Mouse (Mus musculus): Measurements from ENCODE around the gene Nfs1. TPM values are rescaled to one million over a fixed set of nuclear protein-coding genes. Genes with fewer than 3 reads are reported as not detected.

Nfs1 gene
- total and polyA plus RNA-seq, 2 experiments from 2014 or later: 34.5 to 34.9 TPM

DNA sequence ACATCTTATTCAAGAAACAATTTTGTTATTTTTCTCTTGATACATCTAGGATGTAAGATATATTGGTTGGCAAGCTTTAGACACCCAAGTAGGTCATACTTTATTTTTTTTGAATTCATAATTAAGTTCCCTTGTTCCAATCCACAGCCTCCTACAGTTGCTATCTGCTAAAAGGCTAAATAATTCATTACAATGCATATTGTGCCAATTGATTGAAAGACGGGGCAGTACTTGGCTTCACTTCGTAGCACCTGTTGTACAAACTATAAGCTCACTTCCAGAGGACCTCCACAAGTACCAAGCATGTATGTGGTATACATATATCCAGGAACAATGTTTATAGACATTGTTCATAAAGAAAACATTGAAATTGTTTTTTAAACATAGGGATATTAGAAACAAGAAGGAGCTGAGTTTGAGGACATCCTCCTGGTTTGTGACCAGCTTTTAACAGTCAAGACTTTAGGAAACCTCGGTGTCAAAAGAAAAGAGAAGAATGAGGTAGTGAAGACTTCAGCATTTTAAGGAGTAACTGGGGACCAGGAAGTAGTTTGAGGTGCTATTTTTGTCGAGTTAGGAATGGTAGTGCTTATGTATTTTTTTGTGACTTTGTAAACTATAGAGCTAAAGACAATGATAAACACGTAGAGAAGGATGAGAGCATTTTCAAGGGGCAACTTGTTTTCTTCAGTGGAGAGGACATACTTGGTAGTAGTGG lies 2.4 kb upstream of the Nfs1 start:
- ATAC-seq (ENCODE audit: low FRiP score) (no peak), DNase-seq (ENCODE audit: low spot score) (peak; percentile 5)
- Histone ChIP-seq H3K27ac (ENCODE audit: low read depth, low read length) (no peak overlapping the region), H3K4me2 (ENCODE audit: low read depth, low read length, poor library complexity, severe bottlenecking) (no peak overlapping the region), H3K36me3 (ENCODE audit: insufficient read depth, low read length) (peaks cover 7% of the 10 kb centered on the region; the same call in 1 of the 2 replicates), H3K9ac (replicated peaks; ENCODE audit: low read length, poor library complexity, severe bottlenecking) (no peak overlapping the region), H3K9me3 (ENCODE audit: low read length) (no peaks in the 10 kb centered on the region), H3K4me1 (ENCODE audit: insufficient read depth, low read length) (no peaks in the 10 kb centered on the region), H3K27me3 (ENCODE audit: insufficient read depth, low read length) (no peaks in the 10 kb centered on the region), H3K4me3 (ENCODE audit: low read depth, low read length) (no peak overlapping the region)
- 68% methylated on average over 5 of the region's 5 CpGs for WGBS
- no peak for TF ChIP-seq CTCF (IDR thresholded peaks at IDR 0.05)

DNA sequence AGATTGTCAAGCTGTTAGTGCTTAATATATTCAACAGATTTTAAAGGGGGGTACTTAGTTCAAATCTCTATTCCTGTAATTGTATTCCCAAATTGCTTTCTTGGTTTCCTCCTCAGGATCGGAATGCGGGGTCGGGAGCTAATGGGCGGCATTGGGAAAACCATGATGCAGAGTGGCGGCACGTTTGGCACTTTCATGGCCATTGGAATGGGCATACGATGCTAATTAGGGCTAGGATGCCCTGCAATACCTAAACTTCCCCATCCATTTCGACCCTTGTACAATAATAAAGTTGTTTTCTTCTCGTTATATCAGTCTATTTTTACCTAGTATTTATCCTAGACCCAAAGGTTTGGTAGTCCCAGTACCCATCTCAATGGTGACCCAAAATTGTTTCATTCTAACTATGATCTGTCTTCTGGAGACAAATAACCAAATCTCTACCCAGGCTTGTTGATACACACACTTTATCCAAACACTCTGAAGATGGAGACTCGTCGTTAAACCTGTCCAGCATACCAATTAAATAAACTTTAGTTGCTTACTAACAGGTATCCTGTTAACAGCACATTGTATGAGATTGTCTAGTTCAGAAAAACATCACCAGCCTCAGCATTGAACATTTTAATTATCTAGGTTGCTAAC lies 1.6 kb upstream of the Nfs1 start:
- Histone ChIP-seq H3K9ac (replicated peaks; ENCODE audit: low read length, poor library complexity, severe bottlenecking) (no peak overlapping the region), H3K36me3 (ENCODE audit: insufficient read depth, low read length) (peaks cover 7% of the 10 kb centered on the region), H3K4me3 (ENCODE audit: low read depth, low read length) (no peak overlapping the region), H3K9me3 (ENCODE audit: low read length) (no peaks in the 10 kb centered on the region), H3K4me2 (ENCODE audit: low read depth, low read length, poor library complexity, severe bottlenecking) (no peak overlapping the region), H3K27me3 (ENCODE audit: insufficient read depth, low read length) (no peaks in the 10 kb centered on the region), H3K27ac (ENCODE audit: low read depth, low read length) (no peak overlapping the region), H3K4me1 (ENCODE audit: insufficient read depth, low read length) (no peaks in the 10 kb centered on the region)
- WGBS: 66% methylated on average over 11 of the region's 11 CpGs
- DNase-seq (ENCODE audit: low spot score) (no peak), ATAC-seq (ENCODE audit: low FRiP score) (no peak)
- no peak for TF ChIP-seq CTCF (IDR thresholded peaks at IDR 0.05)

DNA sequence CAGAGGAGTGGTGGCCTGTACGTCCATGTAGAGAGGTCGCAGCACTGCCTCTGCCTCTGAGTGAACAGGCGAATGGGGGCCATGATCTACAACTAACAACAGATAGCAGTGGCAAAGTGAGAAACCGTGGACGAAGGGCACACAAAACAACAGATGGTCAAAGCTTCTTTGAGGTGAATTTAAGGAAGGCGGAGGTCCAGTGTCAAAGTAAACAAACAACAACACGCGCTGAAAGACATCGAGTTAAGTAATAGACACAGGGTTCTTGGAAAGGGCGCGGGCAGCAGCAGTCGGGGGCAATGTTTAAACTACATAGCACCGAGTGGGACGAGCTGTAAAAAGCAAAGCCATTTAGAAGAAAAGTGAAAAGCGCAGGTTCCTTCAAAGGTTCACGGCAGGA lies 619 bp downstream of the Nfs1 start:
- peak overlapping the region; percentile 76 for H3K4me3 ChIP-seq (ENCODE audit: low read depth, low read length)
- DNase-seq (ENCODE audit: low spot score): no peak
- no peaks in the 10 kb centered on the region for H3K9me3 ChIP-seq (ENCODE audit: low read length)
- ATAC-seq (ENCODE audit: low FRiP score): no peak
- H3K9ac ChIP-seq (replicated peaks; ENCODE audit: low read length, poor library complexity, severe bottlenecking): peak overlapping the region; percentile 84
- H3K36me3 ChIP-seq (ENCODE audit: insufficient read depth, low read length): no peaks in the 10 kb centered on the region; the same call in 1 of the 2 replicates
- no peaks in the 10 kb centered on the region for H3K4me1 ChIP-seq (ENCODE audit: insufficient read depth, low read length)
- no peaks in the 10 kb centered on the region for H3K27me3 ChIP-seq (ENCODE audit: insufficient read depth, low read length)
- peak overlapping the region; percentile 61 for H3K4me2 ChIP-seq (ENCODE audit: low read depth, low read length, poor library complexity, severe bottlenecking)
- peak overlapping the region; percentile 88 for H3K27ac ChIP-seq (ENCODE audit: low read depth, low read length)
- no peak for TF ChIP-seq CTCF (IDR thresholded peaks at IDR 0.05)
- WGBS: 3% methylated on average over 16 of the region's 16 CpGs

DNA sequence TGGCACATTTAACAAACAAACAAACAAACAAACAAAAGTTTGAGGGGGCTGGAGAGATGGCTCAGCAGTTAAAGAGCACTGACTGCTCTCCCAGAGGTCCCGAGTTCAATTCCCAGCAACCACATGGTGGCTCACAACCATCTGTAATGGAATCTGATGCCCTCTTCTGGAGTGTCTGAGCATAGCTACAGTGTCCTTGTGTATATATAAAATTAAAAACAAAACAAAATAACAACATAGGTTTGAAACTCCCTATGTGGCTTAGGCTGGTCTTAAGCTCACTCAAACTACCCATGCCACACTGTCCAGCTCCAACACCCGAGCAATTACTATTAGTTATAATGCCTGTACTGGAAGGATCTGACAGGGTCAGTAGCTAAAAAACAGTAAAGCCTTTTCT lies 1.2 kb downstream of the Nfs1 start:
- Histone ChIP-seq H3K9ac (replicated peaks; ENCODE audit: low read length, poor library complexity, severe bottlenecking) (no peak overlapping the region), H3K9me3 (ENCODE audit: low read length) (no peaks in the 10 kb centered on the region), H3K4me1 (ENCODE audit: insufficient read depth, low read length) (no peaks in the 10 kb centered on the region), H3K4me2 (ENCODE audit: low read depth, low read length, poor library complexity, severe bottlenecking) (peak overlapping the region; percentile 61), H3K36me3 (ENCODE audit: insufficient read depth, low read length) (no peaks in the 10 kb centered on the region; the same call in 1 of the 2 replicates), H3K27ac (ENCODE audit: low read depth, low read length) (no peak overlapping the region), H3K27me3 (ENCODE audit: insufficient read depth, low read length) (no peaks in the 10 kb centered on the region), H3K4me3 (ENCODE audit: low read depth, low read length) (peak overlapping the region; percentile 76)
- no peak for DNase-seq (ENCODE audit: low spot score)
- WGBS: 84% methylated on average over 2 of the region's 2 CpGs
- peak; percentile 38 for TF ChIP-seq CTCF (IDR thresholded peaks at IDR 0.05)
- no peak for ATAC-seq (ENCODE audit: low FRiP score)

DNA sequence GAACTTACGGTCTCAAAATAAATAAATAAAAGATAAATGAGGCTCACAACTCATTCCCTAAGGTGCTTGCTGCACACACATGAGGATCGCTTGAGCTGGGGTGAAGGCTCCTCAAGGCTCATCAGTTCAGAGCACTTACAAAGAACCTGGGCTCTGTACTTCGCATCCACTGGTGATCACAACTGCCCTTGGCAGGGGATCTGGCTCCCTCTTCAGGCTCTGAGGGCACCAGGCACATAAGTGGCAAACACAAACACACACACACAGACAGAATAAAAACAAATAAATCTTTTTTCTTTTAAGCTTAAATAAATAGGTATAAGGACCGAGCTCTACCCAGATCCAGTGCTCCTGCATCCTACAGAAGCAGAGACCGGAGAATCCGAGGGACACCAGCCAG lies 8.3 kb downstream of the Nfs1 start:
- peak; percentile 38 for TF ChIP-seq CTCF (IDR thresholded peaks at IDR 0.05)
- H3K27me3 ChIP-seq (ENCODE audit: insufficient read depth, low read length): no peaks in the 10 kb centered on the region
- H3K27ac ChIP-seq (ENCODE audit: low read depth, low read length): no peak overlapping the region
- H3K9ac ChIP-seq (replicated peaks; ENCODE audit: low read length, poor library complexity, severe bottlenecking): no peak overlapping the region
- no peaks in the 10 kb centered on the region for H3K4me1 ChIP-seq (ENCODE audit: insufficient read depth, low read length)
- no peak for DNase-seq (ENCODE audit: low spot score)
- no peak overlapping the region for H3K4me2 ChIP-seq (ENCODE audit: low read depth, low read length, poor library complexity, severe bottlenecking)
- H3K4me3 ChIP-seq (ENCODE audit: low read depth, low read length): no peak overlapping the region
- H3K9me3 ChIP-seq (ENCODE audit: low read length): no peaks in the 10 kb centered on the region
- 85% methylated on average over 6 of the region's 6 CpGs for WGBS
- ATAC-seq (ENCODE audit: low FRiP score): no peak
- H3K36me3 ChIP-seq (ENCODE audit: insufficient read depth, low read length): peaks cover 8% of the 10 kb centered on the region

DNA sequence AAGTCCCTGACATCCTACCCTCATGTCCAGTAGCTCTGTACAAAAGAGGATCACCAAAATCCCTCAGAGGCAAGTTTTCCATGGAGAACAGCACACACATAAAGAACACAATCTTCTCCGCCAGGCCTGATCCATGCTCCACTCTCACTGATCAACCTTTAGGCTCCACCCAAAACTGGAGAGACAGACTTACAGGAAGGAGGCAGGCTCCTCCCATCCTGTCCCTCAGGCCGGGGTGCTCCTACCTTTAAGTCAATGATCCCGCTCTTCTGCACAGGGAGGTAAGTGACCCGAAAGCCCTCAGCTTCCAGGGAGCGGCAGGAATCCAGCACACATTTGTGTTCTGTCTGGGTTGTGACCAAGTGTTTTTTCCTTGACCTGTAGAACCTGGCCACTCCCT lies 9.8 kb downstream of the Nfs1 start:
- Histone ChIP-seq H3K36me3 (ENCODE audit: insufficient read depth, low read length) (peaks cover 8% of the 10 kb centered on the region; the same call in 1 of the 2 replicates), H3K27ac (ENCODE audit: low read depth, low read length) (no peak overlapping the region), H3K4me3 (ENCODE audit: low read depth, low read length) (no peak overlapping the region), H3K4me2 (ENCODE audit: low read depth, low read length, poor library complexity, severe bottlenecking) (no peak overlapping the region), H3K9ac (replicated peaks; ENCODE audit: low read length, poor library complexity, severe bottlenecking) (no peak overlapping the region), H3K27me3 (ENCODE audit: insufficient read depth, low read length) (no peaks in the 10 kb centered on the region), H3K4me1 (ENCODE audit: insufficient read depth, low read length) (no peaks in the 10 kb centered on the region), H3K9me3 (ENCODE audit: low read length) (no peaks in the 10 kb centered on the region)
- no peak for TF ChIP-seq CTCF (IDR thresholded peaks at IDR 0.05)
- WGBS: 94% methylated on average over 5 of the region's 5 CpGs
- ATAC-seq (ENCODE audit: low FRiP score) (no peak), DNase-seq (ENCODE audit: low spot score) (no peak)

Measured in midbrain, postnatal 0 days (tissue).